Mouse (Mus musculus) heart, postnatal 0 days (tissue): Measurements from ENCODE around the gene Sh3bp5.
A peak's percentile ranks its signal among the peaks of the same experiment; 100 is the strongest.

ENCODE experiments used
- CTCF ChIP-seq: IDR thresholded peaks from 2 replicates; pipeline ENCODE4 v1.5.1; 2016; ENCODE audit warnings: antibody characterized with exemption, control low read depth, low read depth
- EP300 ChIP-seq: IDR thresholded peaks from 2 replicates; pipeline ENCODE4 v1.6.1; 2016; ENCODE audit warnings: antibody characterized with exemption, low read depth

GRCm38 (mm10) chr14:31440230-31440629 is 4.4 kb upstream of the Sh3bp5 start:
- TF ChIP-seq CTCF (peak; percentile 20; the same call in 1 of the 2 replicates), EP300 (no peak)
